Mouse (Mus musculus): ENCODE measurements around the gene Klk1b9.

DNA sequence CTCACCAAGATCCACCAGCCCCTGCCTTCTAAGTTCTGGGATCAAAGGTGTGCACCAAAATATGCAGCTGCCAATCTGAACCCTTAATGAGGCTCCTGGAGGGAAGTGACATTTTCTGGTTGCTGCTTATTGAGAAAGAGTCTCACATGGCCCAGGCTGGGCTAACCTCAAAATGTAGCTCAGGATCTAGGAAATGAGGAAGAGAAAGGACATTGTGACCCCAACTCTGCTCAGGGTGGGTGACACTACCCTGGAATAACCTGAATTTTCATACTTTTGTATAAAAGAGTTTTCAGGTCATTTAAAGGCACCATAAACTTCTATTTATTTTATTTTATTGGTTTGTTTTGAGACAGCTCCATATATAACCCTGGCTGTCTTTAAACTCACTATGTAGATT is 9.8 kb downstream of the Klk1b9 start:
- TF ChIP-seq CTCF (IDR thresholded peaks at IDR 0.05; ENCODE audit: extremely low read depth, insufficient read length, insufficient replicate concordance, low read depth, low read length) (no peak), POLR2A (IDR thresholded peaks at IDR 0.05; ENCODE audit: low read depth, low read length) (no peak)
